Mouse (Mus musculus): ENCODE measurements around the gene Nelfcd.
A peak's percentile ranks its signal among the peaks of the same experiment; 100 is the strongest.

Nelfcd gene

DNA sequence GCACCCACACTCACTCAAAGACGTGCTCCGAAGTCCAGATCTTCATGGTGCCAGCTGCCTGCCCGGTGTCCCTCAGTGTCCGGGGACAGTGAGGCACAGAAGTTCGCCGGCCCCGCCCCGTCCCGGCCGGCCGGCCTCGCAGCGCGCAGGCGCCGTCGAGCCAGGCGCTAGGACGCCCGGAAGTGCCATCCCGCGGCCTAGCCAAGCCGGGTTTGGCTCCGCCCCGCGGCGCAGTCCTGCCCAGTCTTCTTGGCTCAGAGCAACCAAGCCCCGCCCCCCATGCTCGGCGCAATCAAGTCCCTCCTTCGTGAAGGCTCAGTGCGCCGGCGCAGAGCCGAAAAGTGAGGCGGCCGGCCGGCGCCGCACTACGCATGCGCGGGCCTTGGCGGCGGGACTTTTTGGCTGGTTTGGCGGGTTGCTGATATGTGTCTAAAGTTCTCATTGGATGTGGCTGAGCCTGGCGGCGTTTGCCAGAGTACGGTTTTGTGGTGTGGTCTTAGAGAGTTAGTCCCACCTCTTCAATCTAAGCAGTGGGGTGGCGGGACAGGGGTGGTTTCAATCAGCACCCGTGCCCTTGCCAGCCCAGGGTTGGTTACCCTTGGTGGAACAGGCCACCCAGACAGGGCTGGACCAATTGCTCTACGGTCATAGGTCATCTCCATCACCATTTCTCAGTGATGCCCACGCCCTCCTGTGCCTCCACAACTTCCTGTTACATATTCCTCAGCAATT lies 57.4 kb downstream of the Nelfcd start, which contains the start of gene Prelid3b:
Gene Prelid3b, minus strand, starts transcription at position 264 of the 732 bp plus-strand sequence.
- peak; percentile 96 to 99 for DNase-seq (ENCODE audit: low spot score in 2 of 2)

GRCm38 (mm10) chr2:174473550-174473927 lies 57.9 kb downstream of the Nelfcd start:
- no peak for DNase-seq (ENCODE audit: low spot score in 2 of 2)
